Mouse (Mus musculus): Measurements from ENCODE around the gene Vac14. TPM values are rescaled to one million over a fixed set of nuclear protein-coding genes. Genes with fewer than 3 reads are reported as not detected.

The Vac14 gene
- polyA plus RNA-seq, 1 experiment from 2014 or later: 12.6 TPM

GRCm38 (mm10) chr8:110705391-110706287, 87.3 kb downstream of the Vac14 start:
- H3K4me2 ChIP-seq: no peak overlapping the region
- peaks cover 65% of the 10 kb centered on the region for H3K4me1 ChIP-seq (replicated peaks)
- H3K27ac ChIP-seq: peak overlapping the region; percentile 25
- no peak overlapping the region for H3K9ac ChIP-seq
- H3K36me3 ChIP-seq: no peaks in the 10 kb centered on the region
- ATAC-seq (replicated peaks; ENCODE audit: insufficient number of reproducible peaks, insufficient read depth, low FRiP score, low read depth): no peak
- no peak overlapping the region for H3K4me3 ChIP-seq
- H3K9me3 ChIP-seq (replicated peaks): no peaks in the 10 kb centered on the region
- 49% methylated on average over 14 of the region's 14 CpGs for WGBS
- H3K27me3 ChIP-seq: no peaks in the 10 kb centered on the region

GRCm38 (mm10) chr8:110706288-110706870, 88.0 kb downstream of the Vac14 start:
- no peak overlapping the region; the same call in 1 of the 2 replicates for H3K27ac ChIP-seq
- peaks cover 72% of the 10 kb centered on the region for H3K4me1 ChIP-seq (replicated peaks)
- WGBS: 88% methylated on average over 3 of the region's 3 CpGs

GRCm38 (mm10) chr8:110708429-110708828, 90.0 kb downstream of the Vac14 start:
- Histone ChIP-seq H3K27me3 (no peaks in the 10 kb centered on the region), H3K4me3 (no peak overlapping the region), H3K4me1 (replicated peaks) (peaks cover 73% of the 10 kb centered on the region), H3K9me3 (replicated peaks) (no peaks in the 10 kb centered on the region), H3K4me2 (no peak overlapping the region), H3K27ac (no peak overlapping the region), H3K9ac (no peak overlapping the region), H3K36me3 (no peaks in the 10 kb centered on the region)
- no peak for ATAC-seq (replicated peaks; ENCODE audit: insufficient number of reproducible peaks, insufficient read depth, low FRiP score, low read depth)
- WGBS: 82% methylated on average over 11 of the region's 11 CpGs

More at GRCm38 (mm10) chr8:110706288-110706870, 88.0 kb downstream of the Vac14 start:
- no peaks in the 10 kb centered on the region for H3K9me3 ChIP-seq (replicated peaks)
- H3K9ac ChIP-seq: no peak overlapping the region
- ATAC-seq (replicated peaks; ENCODE audit: insufficient number of reproducible peaks, insufficient read depth, low FRiP score, low read depth): no peak
- no peaks in the 10 kb centered on the region for H3K27me3 ChIP-seq
- no peaks in the 10 kb centered on the region for H3K36me3 ChIP-seq
- H3K4me3 ChIP-seq: no peak overlapping the region
- no peak overlapping the region for H3K4me2 ChIP-seq

DNA sequence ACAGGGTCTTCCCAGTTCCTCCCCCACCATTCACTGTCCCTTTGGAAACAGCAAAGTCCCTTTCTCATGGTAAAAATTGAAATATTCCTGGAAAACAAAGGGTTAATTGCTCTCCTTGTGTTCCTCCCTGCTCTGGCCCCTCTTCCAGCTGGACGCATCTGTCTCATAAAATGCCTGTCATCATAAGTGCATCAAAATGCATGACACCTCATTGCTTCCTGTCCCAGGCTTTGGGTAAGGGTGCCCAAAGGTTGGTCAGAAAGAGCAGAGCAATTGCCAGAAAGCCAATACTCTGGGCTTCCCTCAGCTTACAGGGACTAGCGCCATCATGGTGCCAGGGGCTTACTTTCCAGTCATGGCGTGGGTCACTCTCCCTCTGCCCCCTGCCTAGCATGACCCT, 92.2 kb downstream of the Vac14 start:
- WGBS: 50% methylated on average over 3 of the region's 3 CpGs
- no peak for ATAC-seq (replicated peaks; ENCODE audit: insufficient number of reproducible peaks, insufficient read depth, low FRiP score, low read depth)
- Histone ChIP-seq H3K9ac (0 out of 2 replicates have a peak overlapping the region, but pooled peaks have one; percentile 2), H3K36me3 (no peaks in the 10 kb centered on the region), H3K9me3 (replicated peaks) (no peaks in the 10 kb centered on the region), H3K4me1 (replicated peaks) (peaks cover 71% of the 10 kb centered on the region), H3K27me3 (no peaks in the 10 kb centered on the region), H3K27ac (peak overlapping the region; percentile 84), H3K4me2 (no peak overlapping the region), H3K4me3 (no peak overlapping the region)

DNA sequence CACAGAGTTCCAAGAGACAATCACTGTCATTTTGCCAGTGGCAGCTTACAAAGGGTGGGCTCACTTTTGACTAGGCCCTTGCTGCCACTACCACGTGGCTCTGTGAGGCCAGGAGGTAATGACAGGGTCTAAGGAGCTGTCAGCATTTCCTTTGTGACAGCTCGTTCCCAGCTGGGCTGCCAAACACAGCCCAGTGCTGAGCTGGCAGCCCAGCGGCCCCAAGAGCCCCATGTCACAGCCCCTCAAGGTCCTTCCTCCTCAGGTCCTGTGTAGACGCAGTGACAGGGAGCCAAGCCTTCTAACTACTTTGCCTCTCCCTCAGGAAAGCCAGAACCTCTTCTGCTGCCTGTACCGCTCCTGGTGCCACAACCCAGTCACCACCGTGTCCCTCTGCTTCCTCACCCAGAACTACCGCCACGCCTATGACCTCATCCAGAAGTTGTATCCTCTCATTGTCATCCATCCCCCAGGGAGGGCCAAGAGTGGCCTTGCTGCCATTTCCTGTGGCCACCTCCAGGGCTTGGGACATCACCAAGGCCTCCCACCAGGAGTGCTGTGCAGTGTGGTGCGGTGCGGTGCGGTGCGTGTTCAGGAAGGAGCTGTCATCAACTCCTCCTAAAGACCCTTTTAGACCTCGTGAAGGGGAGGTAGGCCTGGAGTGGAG, 93.0 kb downstream of the Vac14 start:
- H3K9ac ChIP-seq: 0 out of 2 replicates have a peak overlapping the region, but pooled peaks have one; percentile 2
- no peaks in the 10 kb centered on the region for H3K27me3 ChIP-seq
- H3K4me1 ChIP-seq (replicated peaks): peaks cover 71% of the 10 kb centered on the region
- peak; percentile 77 for ATAC-seq (replicated peaks; ENCODE audit: insufficient number of reproducible peaks, insufficient read depth, low FRiP score, low read depth)
- no peaks in the 10 kb centered on the region for H3K36me3 ChIP-seq
- H3K9me3 ChIP-seq (replicated peaks): no peaks in the 10 kb centered on the region
- no peak overlapping the region for H3K4me3 ChIP-seq
- H3K4me2 ChIP-seq: no peak overlapping the region; the same call in 1 of the 2 replicates
- WGBS: 34% methylated on average over 13 of the region's 13 CpGs
- H3K27ac ChIP-seq: peak overlapping the region; percentile 84

DNA sequence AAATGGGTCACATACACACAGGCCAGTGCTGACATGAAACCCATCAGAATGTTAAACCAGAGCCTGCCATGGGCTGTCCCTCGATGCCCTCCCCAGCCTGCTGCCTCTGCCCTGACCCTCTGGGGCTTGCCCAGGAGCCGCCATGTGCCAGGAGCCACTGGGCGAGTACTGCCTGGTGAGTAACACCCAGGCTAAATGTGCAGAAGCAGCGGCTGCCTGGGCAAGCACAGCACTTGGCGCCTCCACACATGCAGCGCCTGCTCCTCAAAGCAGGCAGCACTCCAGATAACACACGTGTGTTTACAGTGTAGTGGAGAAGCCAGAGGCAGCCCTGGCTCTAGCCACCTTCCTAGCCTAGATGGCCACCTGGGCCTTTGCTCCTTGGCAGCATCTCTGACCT, 94.7 kb downstream of the Vac14 start:
- H3K9ac ChIP-seq: no peak overlapping the region
- 48% methylated on average over 7 of the region's 7 CpGs for WGBS
- ATAC-seq (replicated peaks; ENCODE audit: insufficient number of reproducible peaks, insufficient read depth, low FRiP score, low read depth): no peak

GRCm38 (mm10) chr8:110714827-110715519, 96.6 kb downstream of the Vac14 start:
- Histone ChIP-seq H3K4me1 (replicated peaks) (peaks cover 92% of the 10 kb centered on the region), H3K4me3 (no peak overlapping the region), H3K27me3 (no peaks in the 10 kb centered on the region), H3K9ac (peak overlapping the region; percentile 15; the same call in 1 of the 2 replicates), H3K9me3 (replicated peaks) (no peaks in the 10 kb centered on the region), H3K4me2 (peak overlapping the region; percentile 7; the same call in 1 of the 2 replicates), H3K27ac (peak overlapping the region; percentile 81), H3K36me3 (no peaks in the 10 kb centered on the region)
- ATAC-seq (replicated peaks; ENCODE audit: insufficient number of reproducible peaks, insufficient read depth, low FRiP score, low read depth): no peak; the same call in 1 of the 2 replicates
- WGBS: 55% methylated on average over 15 of the region's 15 CpGs

More for the DNA sequence above, 94.7 kb downstream of the Vac14 start:
- peak overlapping the region; percentile 84 for H3K27ac ChIP-seq
- no peak overlapping the region for H3K4me2 ChIP-seq
- peaks cover 79% of the 10 kb centered on the region for H3K4me1 ChIP-seq (replicated peaks)
- H3K27me3 ChIP-seq: no peaks in the 10 kb centered on the region
- no peaks in the 10 kb centered on the region for H3K36me3 ChIP-seq
- H3K9me3 ChIP-seq (replicated peaks): no peaks in the 10 kb centered on the region
- H3K4me3 ChIP-seq: no peak overlapping the region

DNA sequence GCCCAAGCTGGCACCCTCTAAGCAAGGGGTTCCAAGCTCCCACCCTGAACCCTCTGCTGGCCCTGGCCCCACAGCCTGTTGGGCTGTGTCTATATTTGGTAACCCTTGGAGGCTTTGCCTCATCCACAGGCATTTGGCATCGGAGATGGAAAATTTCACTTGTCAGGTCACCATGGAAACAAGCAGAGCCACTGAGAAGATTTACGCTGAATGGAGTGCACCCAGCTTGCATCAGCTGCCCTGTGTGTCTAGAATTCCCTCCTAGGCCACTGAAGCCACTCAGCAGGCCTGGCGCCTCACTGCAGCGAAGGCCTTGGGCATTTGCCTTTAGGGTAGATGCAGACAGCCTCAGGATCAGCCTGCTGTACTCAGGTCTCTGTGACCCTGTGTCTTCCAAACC, 97.7 kb downstream of the Vac14 start:
- H3K27ac ChIP-seq: peak overlapping the region; percentile 81
- no peak overlapping the region for H3K4me3 ChIP-seq
- ATAC-seq (replicated peaks; ENCODE audit: insufficient number of reproducible peaks, insufficient read depth, low FRiP score, low read depth): peak; percentile 41
- peak overlapping the region; percentile 27; the same call in 1 of the 2 replicates for H3K9ac ChIP-seq
- 34% methylated on average over 4 of the region's 4 CpGs for WGBS
- peaks cover 92% of the 10 kb centered on the region for H3K4me1 ChIP-seq (replicated peaks)
- no peaks in the 10 kb centered on the region for H3K36me3 ChIP-seq
- H3K4me2 ChIP-seq: 0 out of 2 replicates have a peak overlapping the region, but pooled peaks have one; percentile 7
- H3K9me3 ChIP-seq (replicated peaks): no peaks in the 10 kb centered on the region
- no peaks in the 10 kb centered on the region for H3K27me3 ChIP-seq

DNA sequence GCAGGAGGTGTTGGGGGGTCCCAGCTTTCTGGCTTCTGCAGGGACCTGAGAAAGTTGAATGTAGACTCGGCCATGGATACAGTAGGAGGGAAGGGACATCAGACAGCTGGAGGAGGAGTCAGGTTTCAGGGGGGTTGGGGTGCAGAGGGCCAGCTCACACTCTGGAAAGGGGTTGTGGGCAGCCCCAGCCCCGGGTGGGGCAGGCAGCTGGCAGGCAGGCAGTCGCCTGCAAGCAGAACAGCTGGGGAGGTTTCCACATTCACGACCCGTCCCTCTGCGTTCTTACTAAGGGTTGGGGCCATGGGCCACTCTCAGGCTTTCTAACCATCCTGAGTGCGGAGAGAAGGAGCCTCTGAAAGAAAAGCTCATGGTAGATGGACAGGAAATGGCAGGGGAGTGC, 98.7 kb downstream of the Vac14 start:
- no peak overlapping the region for H3K9ac ChIP-seq
- no peak for ATAC-seq (replicated peaks; ENCODE audit: insufficient number of reproducible peaks, insufficient read depth, low FRiP score, low read depth)
- no peaks in the 10 kb centered on the region for H3K27me3 ChIP-seq
- H3K4me2 ChIP-seq: no peak overlapping the region
- 73% methylated on average over 7 of the region's 7 CpGs for WGBS
- H3K4me3 ChIP-seq: no peak overlapping the region
- H3K9me3 ChIP-seq (replicated peaks): no peaks in the 10 kb centered on the region
- H3K27ac ChIP-seq: peak overlapping the region; percentile 81; the same call in 1 of the 2 replicates
- no peaks in the 10 kb centered on the region for H3K36me3 ChIP-seq
- peaks cover 81% of the 10 kb centered on the region for H3K4me1 ChIP-seq (replicated peaks)

- WGBS: 87% methylated on average over 8 of the region's 8 CpGs
Observed at GRCm38 (mm10) chr8:110718209-110718968, 100.0 kb downstream of the Vac14 start.

More at GRCm38 (mm10) chr8:110718209-110718968, 100.0 kb downstream of the Vac14 start:
- Histone ChIP-seq H3K4me2 (no peak overlapping the region), H3K4me3 (no peak overlapping the region), H3K27me3 (no peaks in the 10 kb centered on the region), H3K27ac (peak overlapping the region; percentile 91), H3K4me1 (replicated peaks) (peaks cover 81% of the 10 kb centered on the region), H3K9ac (no peak overlapping the region), H3K36me3 (no peaks in the 10 kb centered on the region), H3K9me3 (replicated peaks) (no peaks in the 10 kb centered on the region)
- no peak for ATAC-seq (replicated peaks; ENCODE audit: insufficient number of reproducible peaks, insufficient read depth, low FRiP score, low read depth)
